Mouse (Mus musculus): Measurements from ENCODE around the gene Sgo2a. TPM values are rescaled to one million over a fixed set of nuclear protein-coding genes. Genes with fewer than 3 reads are reported as not detected.

Sgo2a gene
- polyA plus RNA-seq, 1 experiment from 2014 or later, result 14.0 TPM

DNA sequence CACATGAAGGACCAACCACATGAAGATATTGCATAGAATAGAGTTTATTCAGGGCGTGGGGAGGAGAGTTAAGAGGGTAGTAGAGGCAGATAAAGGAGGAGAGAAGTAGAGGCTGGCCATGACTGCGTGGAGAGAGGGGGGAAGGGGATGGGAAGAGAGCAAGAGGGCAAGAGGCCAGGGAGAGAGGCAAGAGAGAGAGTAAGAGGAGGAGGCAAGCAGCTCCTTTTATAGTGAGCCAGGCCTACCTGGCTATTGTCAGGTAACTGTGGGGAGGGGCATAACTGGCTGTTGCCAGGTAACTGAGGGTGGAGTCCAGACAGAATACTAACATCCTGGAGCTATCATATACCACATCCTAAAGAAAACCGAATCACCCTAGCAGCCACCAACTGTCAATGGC lies 49.3 kb downstream of the Sgo2a start:
- H3K27ac ChIP-seq, result no peak overlapping the region
- no peaks in the 10 kb centered on the region for H3K27me3 ChIP-seq (replicated peaks)
- 53% methylated on average over 3 of the region's 3 CpGs for WGBS
- H3K4me2 ChIP-seq, result no peak overlapping the region
- ATAC-seq (ENCODE audit: insufficient read depth, low FRiP score, low read depth), result no peak
- H3K4me3 ChIP-seq (replicated peaks), result no peak overlapping the region
- H3K36me3 ChIP-seq, result no peaks in the 10 kb centered on the region
- no peak overlapping the region for H3K9ac ChIP-seq
- H3K4me1 ChIP-seq, result no peaks in the 10 kb centered on the region
- H3K9me3 ChIP-seq, result no peaks in the 10 kb centered on the region

- Histone ChIP-seq H3K4me2 (no peak overlapping the region), H3K27me3 (replicated peaks) (no peaks in the 10 kb centered on the region), H3K27ac (no peak overlapping the region), H3K4me1 (no peaks in the 10 kb centered on the region), H3K9ac (no peak overlapping the region), H3K9me3 (no peaks in the 10 kb centered on the region), H3K36me3 (no peaks in the 10 kb centered on the region), H3K4me3 (replicated peaks) (no peak overlapping the region)
- 64% methylated on average over 5 of the region's 5 CpGs for WGBS
- no peak for ATAC-seq (ENCODE audit: insufficient read depth, low FRiP score, low read depth)
Observed at GRCm38 (mm10) chr1:58045546-58045945, 49.8 kb downstream of the Sgo2a start.

- Histone ChIP-seq H3K36me3 (no peaks in the 10 kb centered on the region), H3K4me1 (no peaks in the 10 kb centered on the region), H3K4me2 (no peak overlapping the region), H3K27ac (no peak overlapping the region), H3K9ac (no peak overlapping the region), H3K9me3 (no peaks in the 10 kb centered on the region), H3K27me3 (replicated peaks) (no peaks in the 10 kb centered on the region), H3K4me3 (replicated peaks) (no peak overlapping the region)
- WGBS, result 74% methylated on average over 3 of the region's 3 CpGs
- ATAC-seq (ENCODE audit: insufficient read depth, low FRiP score, low read depth), result no peak
Observed at GRCm38 (mm10) chr1:58046721-58047290, 51.0 kb downstream of the Sgo2a start.

GRCm38 (mm10) chr1:58049126-58049525 lies 53.4 kb downstream of the Sgo2a start:
- Histone ChIP-seq H3K4me1 (no peaks in the 10 kb centered on the region), H3K9ac (no peak overlapping the region), H3K4me2 (no peak overlapping the region), H3K27me3 (replicated peaks) (no peaks in the 10 kb centered on the region), H3K36me3 (no peaks in the 10 kb centered on the region), H3K9me3 (no peaks in the 10 kb centered on the region), H3K4me3 (replicated peaks) (no peak overlapping the region), H3K27ac (no peak overlapping the region)
- ATAC-seq (ENCODE audit: insufficient read depth, low FRiP score, low read depth), result no peak
- WGBS, result 88% methylated on average over 5 of the region's 5 CpGs

- Histone ChIP-seq H3K36me3 (no peaks in the 10 kb centered on the region), H3K27me3 (replicated peaks) (no peaks in the 10 kb centered on the region), H3K4me3 (replicated peaks) (no peak overlapping the region), H3K27ac (no peak overlapping the region), H3K4me1 (no peaks in the 10 kb centered on the region), H3K9me3 (no peaks in the 10 kb centered on the region), H3K4me2 (no peak overlapping the region), H3K9ac (no peak overlapping the region)
- WGBS, result 87% methylated on average over 11 of the region's 11 CpGs
- no peak for ATAC-seq (ENCODE audit: insufficient read depth, low FRiP score, low read depth)
Observed at GRCm38 (mm10) chr1:58055598-58055997, 59.8 kb downstream of the Sgo2a start.

DNA sequence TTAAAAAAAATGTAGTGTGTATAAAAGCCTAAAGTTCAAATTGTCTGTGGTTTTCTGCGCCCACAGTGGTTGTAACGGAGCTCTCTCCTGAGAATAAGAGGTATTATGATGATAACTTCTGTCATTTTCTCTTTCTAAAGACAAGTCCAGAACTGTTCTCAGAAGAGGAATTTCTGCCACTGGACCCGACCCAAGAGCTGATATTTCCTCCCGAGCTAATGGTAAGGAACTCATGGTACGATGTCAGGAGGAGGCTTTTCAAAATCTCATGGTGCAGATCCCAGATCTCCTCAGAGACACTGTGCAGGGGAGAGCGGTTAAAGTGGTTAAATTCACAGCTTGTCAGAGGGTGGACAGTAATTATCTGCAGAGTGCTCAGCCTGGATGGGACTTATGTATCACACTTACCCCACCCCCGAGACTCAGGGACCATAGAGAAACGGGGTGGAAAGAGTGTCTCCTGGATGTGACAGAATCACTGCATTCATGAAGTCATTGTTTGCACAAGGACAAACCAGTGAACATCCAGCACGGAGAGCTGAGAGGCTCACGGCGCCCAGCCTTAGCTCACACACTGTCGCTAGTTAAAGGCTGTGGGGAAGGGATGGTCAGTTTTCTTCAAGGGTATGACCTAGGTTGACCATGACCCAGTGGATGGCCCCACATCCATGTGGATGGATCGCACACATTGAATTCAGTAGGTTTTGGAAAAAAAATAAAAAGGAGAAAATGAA lies 60.5 kb downstream of the Sgo2a start:
- no peak for ATAC-seq (ENCODE audit: insufficient read depth, low FRiP score, low read depth)
- Histone ChIP-seq H3K9ac (no peak overlapping the region), H3K9me3 (no peaks in the 10 kb centered on the region), H3K27me3 (replicated peaks) (no peaks in the 10 kb centered on the region), H3K4me3 (replicated peaks) (no peak overlapping the region), H3K36me3 (no peaks in the 10 kb centered on the region), H3K27ac (no peak overlapping the region), H3K4me1 (no peaks in the 10 kb centered on the region), H3K4me2 (no peak overlapping the region)
- 66% methylated on average over 13 of the region's 13 CpGs for WGBS

DNA sequence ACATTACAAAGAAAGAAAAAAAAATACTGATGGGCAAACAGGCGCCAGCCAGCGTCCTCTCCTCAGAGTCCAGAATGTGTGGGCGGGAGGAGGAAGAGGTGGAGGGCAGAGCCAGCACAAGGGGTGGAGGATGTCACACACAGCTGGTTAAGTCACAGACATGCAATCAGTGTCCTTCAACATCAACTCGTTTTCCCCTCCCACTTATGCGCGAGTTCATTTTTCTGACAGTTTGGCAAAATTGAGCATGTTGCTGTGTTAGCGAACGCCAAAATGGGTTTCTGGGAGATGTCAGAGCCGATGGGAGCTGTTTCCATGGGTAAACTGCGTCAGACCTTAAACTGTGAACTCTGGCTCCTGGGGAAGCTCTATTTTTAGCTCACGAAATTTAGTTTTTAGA lies 61.2 kb downstream of the Sgo2a start:
- no peak overlapping the region for H3K9ac ChIP-seq
- 50% methylated on average over 11 of the region's 11 CpGs for WGBS
- no peaks in the 10 kb centered on the region for H3K4me1 ChIP-seq
- no peak overlapping the region for H3K4me3 ChIP-seq (replicated peaks)
- no peaks in the 10 kb centered on the region for H3K9me3 ChIP-seq
- ATAC-seq (ENCODE audit: insufficient read depth, low FRiP score, low read depth), result no peak
- no peak overlapping the region for H3K27ac ChIP-seq
- no peaks in the 10 kb centered on the region for H3K27me3 ChIP-seq (replicated peaks)
- no peaks in the 10 kb centered on the region for H3K36me3 ChIP-seq
- no peak overlapping the region for H3K4me2 ChIP-seq

DNA sequence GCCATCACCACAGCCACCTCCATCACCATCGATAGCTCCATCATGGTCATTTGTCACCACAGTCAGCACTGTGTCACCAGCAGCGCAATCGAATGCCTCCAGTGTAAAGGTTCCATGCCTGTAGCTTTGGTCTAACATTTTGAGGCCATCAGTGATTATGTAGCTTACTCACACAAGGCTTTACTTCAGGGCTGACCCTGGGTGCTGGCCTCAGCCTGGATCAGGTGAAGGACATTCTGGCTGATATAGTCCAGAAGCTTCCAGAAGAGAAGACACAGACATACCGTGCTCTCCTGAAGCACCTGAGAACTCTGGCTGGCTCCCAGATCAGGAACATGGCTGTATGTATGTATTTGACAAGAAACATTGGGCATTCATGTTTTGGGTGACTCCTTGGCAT lies 63.1 kb downstream of the Sgo2a start:
- Histone ChIP-seq H3K4me1 (no peaks in the 10 kb centered on the region), H3K9ac (no peak overlapping the region), H3K27me3 (replicated peaks) (no peaks in the 10 kb centered on the region), H3K9me3 (no peaks in the 10 kb centered on the region), H3K36me3 (no peaks in the 10 kb centered on the region), H3K27ac (no peak overlapping the region), H3K4me3 (replicated peaks) (no peak overlapping the region), H3K4me2 (no peak overlapping the region)
- WGBS, result 78% methylated on average over 4 of the region's 4 CpGs
- no peak for ATAC-seq (ENCODE audit: insufficient read depth, low FRiP score, low read depth)

DNA sequence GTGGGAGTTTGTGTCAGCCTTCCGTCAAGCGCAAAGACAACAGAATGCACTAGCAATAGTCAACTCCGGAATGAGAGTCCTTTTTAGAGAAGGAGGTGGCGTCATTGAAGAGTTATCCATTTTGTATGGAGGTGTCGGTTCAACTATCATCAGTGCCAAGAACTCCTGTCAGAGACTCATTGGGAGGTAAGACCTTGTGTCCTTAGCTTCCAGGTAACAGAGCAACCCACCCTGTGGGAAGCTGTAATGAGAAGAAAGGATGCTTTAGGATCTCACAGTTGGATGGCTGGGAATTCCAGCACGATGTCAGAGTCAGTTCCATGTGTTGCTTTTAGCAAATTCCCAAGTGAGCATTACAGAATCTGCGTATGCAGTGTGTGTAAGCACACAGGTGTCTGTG lies 66.4 kb downstream of the Sgo2a start:
- whole genome bisulfite sequencing, result 92% methylated on average over 7 of the region's 7 CpGs
- H3K27ac ChIP-seq, result no peak overlapping the region

GRCm38 (mm10) chr1:58065151-58065550 lies 69.4 kb downstream of the Sgo2a start:
- WGBS, result 89% methylated on average over 5 of the region's 5 CpGs
- no peaks in the 10 kb centered on the region for H3K9me3 ChIP-seq
- no peaks in the 10 kb centered on the region for H3K27me3 ChIP-seq (replicated peaks)
- ATAC-seq (ENCODE audit: insufficient read depth, low FRiP score, low read depth), result no peak
- H3K9ac ChIP-seq, result no peak overlapping the region
- H3K4me2 ChIP-seq, result no peak overlapping the region
- no peak overlapping the region for H3K27ac ChIP-seq
- no peaks in the 10 kb centered on the region for H3K36me3 ChIP-seq
- H3K4me1 ChIP-seq, result no peaks in the 10 kb centered on the region
- H3K4me3 ChIP-seq (replicated peaks), result no peak overlapping the region

More for the DNA sequence above, 66.4 kb downstream of the Sgo2a start:
- Histone ChIP-seq H3K4me2 (no peak overlapping the region), H3K4me1 (no peaks in the 10 kb centered on the region), H3K4me3 (replicated peaks) (no peak overlapping the region), H3K9me3 (no peaks in the 10 kb centered on the region), H3K9ac (no peak overlapping the region), H3K36me3 (no peaks in the 10 kb centered on the region), H3K27me3 (replicated peaks) (no peaks in the 10 kb centered on the region)
- no peak for ATAC-seq (ENCODE audit: insufficient read depth, low FRiP score, low read depth)

DNA sequence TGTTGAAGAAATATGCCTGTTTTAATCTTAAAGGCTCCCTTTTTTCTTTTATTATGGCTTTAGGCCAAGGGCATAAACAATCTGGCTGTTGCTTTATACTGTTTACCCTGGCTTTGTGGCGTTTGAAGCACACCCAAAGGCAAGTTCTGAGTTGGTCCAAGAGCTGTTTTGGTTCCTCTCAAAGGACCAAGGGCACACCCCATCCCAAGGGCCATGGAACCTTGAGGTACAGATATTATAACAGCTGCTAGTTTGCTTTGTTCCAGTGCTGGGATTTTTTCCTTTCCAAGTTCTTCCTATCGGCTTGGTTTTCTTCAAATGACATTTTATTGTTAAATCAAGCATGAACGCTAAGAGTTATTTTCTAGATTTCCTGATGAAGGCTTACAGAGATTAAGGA lies 69.8 kb downstream of the Sgo2a start:
- no peak for ATAC-seq (ENCODE audit: insufficient read depth, low FRiP score, low read depth)
- 60% methylated on average over 3 of the region's 3 CpGs for WGBS
- H3K9me3 ChIP-seq, result no peaks in the 10 kb centered on the region
- no peak overlapping the region for H3K4me3 ChIP-seq (replicated peaks)
- H3K27me3 ChIP-seq (replicated peaks), result no peaks in the 10 kb centered on the region
- H3K9ac ChIP-seq, result no peak overlapping the region
- no peak overlapping the region for H3K27ac ChIP-seq
- H3K36me3 ChIP-seq, result no peaks in the 10 kb centered on the region
- H3K4me1 ChIP-seq, result no peaks in the 10 kb centered on the region
- H3K4me2 ChIP-seq, result no peak overlapping the region

DNA sequence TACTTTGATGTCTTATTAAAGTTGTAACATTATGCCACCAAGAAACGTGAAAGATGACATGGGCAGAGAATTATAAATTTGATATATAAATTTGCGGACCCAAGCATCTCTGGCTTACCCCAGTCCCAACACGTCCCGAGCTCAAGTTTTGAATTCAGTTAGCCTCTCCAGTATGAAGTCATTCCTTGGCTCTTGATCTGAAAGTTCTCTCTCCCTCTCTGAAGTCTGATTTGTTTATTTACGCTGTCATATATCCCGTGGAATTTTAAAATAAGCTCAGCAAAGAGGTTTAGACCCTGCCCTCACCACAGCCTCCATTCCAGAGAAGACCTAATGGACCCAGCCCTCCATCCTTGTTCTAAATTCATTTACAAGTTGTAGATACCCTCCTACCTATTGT lies 73.4 kb downstream of the Sgo2a start:
- no peak overlapping the region for H3K4me2 ChIP-seq
- WGBS, result 66% methylated on average over 6 of the region's 6 CpGs
- H3K9me3 ChIP-seq, result no peaks in the 10 kb centered on the region
- no peaks in the 10 kb centered on the region for H3K4me1 ChIP-seq
- H3K4me3 ChIP-seq (replicated peaks), result no peak overlapping the region
- H3K9ac ChIP-seq, result no peak overlapping the region
- no peak overlapping the region for H3K27ac ChIP-seq
- ATAC-seq (ENCODE audit: insufficient read depth, low FRiP score, low read depth), result no peak
- no peaks in the 10 kb centered on the region for H3K27me3 ChIP-seq (replicated peaks)
- no peaks in the 10 kb centered on the region for H3K36me3 ChIP-seq

GRCm38 (mm10) chr1:58070091-58070490 lies 74.3 kb downstream of the Sgo2a start:
- no peak overlapping the region for H3K9ac ChIP-seq
- no peak overlapping the region for H3K27ac ChIP-seq
- no peaks in the 10 kb centered on the region for H3K9me3 ChIP-seq
- no peaks in the 10 kb centered on the region for H3K27me3 ChIP-seq (replicated peaks)
- no peak overlapping the region for H3K4me3 ChIP-seq (replicated peaks)
- H3K4me1 ChIP-seq, result no peaks in the 10 kb centered on the region
- no peaks in the 10 kb centered on the region for H3K36me3 ChIP-seq
- no peak overlapping the region for H3K4me2 ChIP-seq
- no peak for ATAC-seq (ENCODE audit: insufficient read depth, low FRiP score, low read depth)
- 92% methylated on average over 11 of the region's 11 CpGs for WGBS

All from stomach, embryonic 15.5 days (tissue).